Comparison of ENCODE assay signal across 25 mouse cellular contexts in genomic region chr4:149968526-149968925, GRCm38 (mm10). TPM values are rescaled to one million over a fixed set of nuclear protein-coding genes. Genes with fewer than 3 reads are reported as not detected.
DNase-seq lines count a peak whose midpoint lies in the region; ATAC-seq and TF ChIP-seq lines count a peak whose summit lies in the region.
"Had no signal": no experiment of that assay in that cellular context is flagged by ENCODE, and none has a peak within 500 bp of the region (broad histone marks: within the 10 kb centered on the region; RNA-seq: fewer than 3 reads in every experiment).

No protein-coding gene starts in this region.

- peak overlapping the region; percentile 48 for H3K27ac ChIP-seq in embryonic facial prominence, embryonic 13.5 days
- H3K27ac ChIP-seq in limb, embryonic 14.5 days (replicated peaks; ENCODE audit: low read depth, low read length) = peak overlapping the region; percentile 38
- H3K27ac ChIP-seq: forebrain, embryonic 13.5 days; heart, embryonic 15.5 days; hindbrain, embryonic 15.5 days; layer of hippocampus, adult 2 months; midbrain, embryonic 12.5 days; neural tube, embryonic 15.5 days; stomach, embryonic 15.5 days had no signal

- no peak for ATAC-seq in embryonic facial prominence, embryonic 13.5 days (ENCODE audit: insufficient number of reproducible peaks, insufficient read depth, low FRiP score, low TSS enrichment, low read depth)
- ATAC-seq in limb, embryonic 14.5 days (ENCODE audit: low FRiP score, low read depth) = no peak
- ATAC-seq: CD4-positive, CD25-positive, alpha-beta regulatory T cell, adult 4 months; forebrain, embryonic 13.5 days; liver, postnatal 0 days had no signal

- H3K9ac ChIP-seq in embryonic facial prominence, embryonic 13.5 days = peak overlapping the region; percentile 21; the same call in 1 of the 2 replicates
- H3K9ac ChIP-seq in limb, embryonic 14.5 days (ENCODE audit: low read depth, low read length, severe bottlenecking) = no peak overlapping the region
- H3K9ac ChIP-seq: forebrain, embryonic 13.5 days; heart, embryonic 15.5 days; hindbrain, embryonic 15.5 days; liver, postnatal 0 days; midbrain, embryonic 12.5 days; neural tube, embryonic 15.5 days; stomach, embryonic 15.5 days had no signal

- no peaks in the 10 kb centered on the region for H3K27me3 ChIP-seq in embryonic facial prominence, embryonic 13.5 days
- H3K27me3 ChIP-seq in limb, embryonic 14.5 days (ENCODE audit: control insufficient read depth, insufficient read depth, low read length) = no peaks in the 10 kb centered on the region
- H3K27me3 ChIP-seq: forebrain, embryonic 13.5 days; heart, embryonic 15.5 days; hindbrain, embryonic 15.5 days; neural tube, embryonic 15.5 days; stomach, embryonic 15.5 days had no signal

- no peak for TF ChIP-seq POLR2A in limb, embryonic 14.5 days (IDR thresholded peaks at IDR 0.05; ENCODE audit: borderline replicate concordance, extremely low read depth, insufficient read depth, insufficient read length)

- peaks cover 39% of the 10 kb centered on the region for H3K4me1 ChIP-seq in embryonic facial prominence, embryonic 13.5 days
- H3K4me1 ChIP-seq in limb, embryonic 14.5 days (ENCODE audit: control insufficient read depth, insufficient read depth, low read length) = peaks cover 33% of the 10 kb centered on the region
- H3K4me1 ChIP-seq: midbrain, embryonic 12.5 days had no signal

- H3K4me2 ChIP-seq in embryonic facial prominence, embryonic 13.5 days = 0 out of 2 replicates have a peak overlapping the region, but pooled peaks have one; percentile 7
- H3K4me2 ChIP-seq in limb, embryonic 14.5 days (replicated peaks; ENCODE audit: low read depth, low read length, severe bottlenecking) = no peak overlapping the region
- H3K4me2 ChIP-seq: forebrain, embryonic 13.5 days; heart, embryonic 15.5 days; hindbrain, embryonic 15.5 days; liver, embryonic 11.5 days; midbrain, embryonic 12.5 days; neural tube, embryonic 15.5 days; stomach, embryonic 15.5 days had no signal

- no peaks in the 10 kb centered on the region for H3K36me3 ChIP-seq in embryonic facial prominence, embryonic 13.5 days
- H3K36me3 ChIP-seq in limb, embryonic 14.5 days (ENCODE audit: control insufficient read depth, insufficient read depth, low read length) = no peaks in the 10 kb centered on the region
- H3K36me3 ChIP-seq: heart, embryonic 15.5 days; hindbrain, embryonic 15.5 days; midbrain, embryonic 12.5 days; neural tube, embryonic 15.5 days; stomach, embryonic 15.5 days had no signal

- H3K4me3 ChIP-seq in embryonic facial prominence, embryonic 13.5 days = no peak overlapping the region
- H3K4me3 ChIP-seq in limb, embryonic 14.5 days (replicated peaks; ENCODE audit: low read length) = no peak overlapping the region
- H3K4me3 ChIP-seq: erythroblast, embryonic 14.5 days; forebrain, embryonic 13.5 days; heart, embryonic 15.5 days; hindbrain, embryonic 15.5 days; layer of hippocampus, adult 2 months; midbrain, embryonic 12.5 days; neural tube, embryonic 15.5 days; stomach, embryonic 15.5 days had no signal

- DNase-seq in heart, postnatal 4 days = peak; percentile 11
- no peak for DNase-seq in heart, adult 11 months
- peak; percentile 56 for DNase-seq in kidney, postnatal 14 days
- DNase-seq in kidney, adult 11 months = no peak
- no peak for DNase-seq in limb, embryonic 14.5 days (ENCODE audit: low spot score)
- DNase-seq in right cerebral cortex, postnatal 4 days = no peak
- DNase-seq in cerebellum, adult 9-10 months = no peak
- DNase-seq: adrenal gland, postnatal 25 days; cerebellum, postnatal 10 days; heart, postnatal 36 days; liver, postnatal 0 days; lung, postnatal 14 days; right cerebral cortex, adult 18-20 months; thymus, postnatal 25 days had no signal

- 12% methylated on average over 6 of the region's 6 CpGs for WGBS in embryonic facial prominence, embryonic 13.5 days
- WGBS in limb, embryonic 14.5 days = 9% methylated on average over 6 of the region's 6 CpGs

- H3K9me3 ChIP-seq in embryonic facial prominence, embryonic 13.5 days = no peaks in the 10 kb centered on the region
- no peaks in the 10 kb centered on the region for H3K9me3 ChIP-seq in limb, embryonic 14.5 days (ENCODE audit: control insufficient read depth, low read length)
- H3K9me3 ChIP-seq: forebrain, embryonic 13.5 days; heart, embryonic 15.5 days; hindbrain, embryonic 15.5 days; midbrain, embryonic 12.5 days; neural tube, embryonic 15.5 days; stomach, embryonic 15.5 days had no signal

RNA-seq across cellular contexts. Expression of gene Spsb1, which starts 13.7 kb away (rescaled TPM):
- 10 to 100 TPM; 26.2 to 26.7 TPM for total RNA-seq in heart, postnatal 4 days (2021)
- polyA plus RNA-seq in embryonic facial prominence, embryonic 13.5 days (2015; fragmentation: Nextera tagmentation; extraction: Ambion mirVana) = 12.2 and 13.5 TPM in 2 replicates
- polyA plus RNA-seq in limb, embryonic 14.5 days (2012; rRNA removed) = 19.4 and 21.9 TPM in 2 replicates
- polyA plus RNA-seq in limb, embryonic 14.5 days (2014; fragmentation: Nextera tagmentation; extraction: Ambion mirVana) = 18.0 and 18.8 TPM in 2 replicates
- polyA plus RNA-seq: erythroblast, embryonic 14.5 days had no signal

RNA-seq across cellular contexts. Expression of gene H6pd, which starts 40.3 kb away (rescaled TPM):
- 10 to 100 TPM; 34.1 to 35.2 TPM for total RNA-seq in heart, postnatal 4 days (2021)
- polyA plus RNA-seq in embryonic facial prominence, embryonic 13.5 days (2015; fragmentation: Nextera tagmentation; extraction: Ambion mirVana) = 7.0 and 8.0 TPM in 2 replicates
- 22.6 and 30.1 TPM in 2 replicates for polyA plus RNA-seq in limb, embryonic 14.5 days (2012; rRNA removed)
- polyA plus RNA-seq in limb, embryonic 14.5 days (2014; fragmentation: Nextera tagmentation; extraction: Ambion mirVana) = 13.3 and 15.7 TPM in 2 replicates

Comparison
In these comparisons a context has a peak if more than half of its experiments do, and no peak if none do; other contexts are left out.
1. DNase-seq: peak in heart, postnatal 4 days (single experiment) and kidney, postnatal 14 days (single experiment); none in heart, adult 11 months (single experiment), kidney, adult 11 months (single experiment), limb, embryonic 14.5 days (single experiment), right cerebral cortex, postnatal 4 days (single experiment) and cerebellum, adult 9-10 months (single experiment).